Mouse (Mus musculus): ENCODE results near the gene Phf2. TPM values are rescaled to one million over a fixed set of nuclear protein-coding genes. Genes with fewer than 3 reads are reported as not detected.
A peak's percentile ranks its signal among the peaks of the same experiment; 100 is the strongest.

The Phf2 gene
- 11.9 and 14.7 TPM in 2 replicates for polyA plus RNA-seq (2016; fragmentation: Nextera tagmentation; extraction: Ambion mirVana)

GRCm38 (mm10) chr13:48870771-48871731 lies at the start of gene Phf2:
Gene Phf2 (minus strand): TSS chr13:48871119.
- ATAC-seq (ENCODE audit: low FRiP score), result peak; percentile 72
- H3K27me3 ChIP-seq, result no peaks in the 10 kb centered on the region
- H3K27ac ChIP-seq, result peak within 1 kb of the TSS; percentile 85
- under 1% methylated on average over 85 of the region's 117 CpGs for WGBS
- H3K9ac ChIP-seq, result peak within 1 kb of the TSS; percentile 99
- H3K4me1 ChIP-seq, result peaks cover 47% of the 10 kb centered on the region
- H3K4me3 ChIP-seq (replicated peaks), result peak within 1 kb of the TSS; percentile 99
- peaks cover 5% of the 10 kb centered on the region for H3K36me3 ChIP-seq (replicated peaks)
- H3K9me3 ChIP-seq, result no peaks in the 10 kb centered on the region
- H3K4me2 ChIP-seq, result peak within 1 kb of the TSS; percentile 89

- no peak for ATAC-seq (ENCODE audit: low FRiP score)
- Histone ChIP-seq H3K27me3 (no peaks in the 10 kb centered on the region), H3K4me1 (no peaks in the 10 kb centered on the region), H3K9ac (no peak overlapping the region), H3K27ac (no peak overlapping the region), H3K4me3 (replicated peaks) (no peak overlapping the region), H3K9me3 (no peaks in the 10 kb centered on the region), H3K4me2 (no peak overlapping the region), H3K36me3 (replicated peaks) (peaks cover 54% of the 10 kb centered on the region)
- WGBS, result 92% methylated on average over 7 of the region's 7 CpGs
Observed at GRCm38 (mm10) chr13:48919756-48920415, 49.0 kb upstream of the Phf2 start.

- H3K27me3 ChIP-seq, result no peaks in the 10 kb centered on the region
- H3K4me2 ChIP-seq, result no peak overlapping the region
- no peak overlapping the region for H3K27ac ChIP-seq
- 97% methylated on average over 3 of the region's 3 CpGs for WGBS
- H3K4me1 ChIP-seq, result no peaks in the 10 kb centered on the region
- no peak overlapping the region for H3K9ac ChIP-seq
- no peak overlapping the region for H3K4me3 ChIP-seq (replicated peaks)
- no peak for ATAC-seq (ENCODE audit: low FRiP score)
- H3K36me3 ChIP-seq (replicated peaks), result peaks cover 72% of the 10 kb centered on the region
- H3K9me3 ChIP-seq, result no peaks in the 10 kb centered on the region
Observed at GRCm38 (mm10) chr13:48917113-48917599, 46.2 kb upstream of the Phf2 start.

- no peak overlapping the region for H3K4me3 ChIP-seq (replicated peaks)
- no peak overlapping the region for H3K27ac ChIP-seq
- peaks cover 71% of the 10 kb centered on the region for H3K36me3 ChIP-seq (replicated peaks)
- no peaks in the 10 kb centered on the region for H3K4me1 ChIP-seq
- H3K9me3 ChIP-seq, result no peaks in the 10 kb centered on the region
- ATAC-seq (ENCODE audit: low FRiP score), result no peak
- H3K4me2 ChIP-seq, result no peak overlapping the region
- 90% methylated on average over 1 of the region's 1 CpGs for WGBS
- H3K27me3 ChIP-seq, result no peaks in the 10 kb centered on the region
- H3K9ac ChIP-seq, result no peak overlapping the region
Observed at GRCm38 (mm10) chr13:48913680-48914079, 42.8 kb upstream of the Phf2 start.

GRCm38 (mm10) chr13:48913141-48913540 lies 42.2 kb upstream of the Phf2 start:
- H3K4me2 ChIP-seq, result no peak overlapping the region
- no peaks in the 10 kb centered on the region for H3K27me3 ChIP-seq
- no peak overlapping the region for H3K9ac ChIP-seq
- peaks cover 76% of the 10 kb centered on the region for H3K36me3 ChIP-seq (replicated peaks)
- H3K27ac ChIP-seq, result no peak overlapping the region
- no peak for ATAC-seq (ENCODE audit: low FRiP score)
- 91% methylated on average over 3 of the region's 3 CpGs for WGBS
- no peaks in the 10 kb centered on the region for H3K4me1 ChIP-seq
- no peak overlapping the region for H3K4me3 ChIP-seq (replicated peaks)
- no peaks in the 10 kb centered on the region for H3K9me3 ChIP-seq

GRCm38 (mm10) chr13:48911426-48911825 lies 40.5 kb upstream of the Phf2 start:
- WGBS, result 91% methylated on average over 7 of the region's 7 CpGs
- no peak overlapping the region for H3K4me2 ChIP-seq
- no peak overlapping the region for H3K4me3 ChIP-seq (replicated peaks)
- H3K27me3 ChIP-seq, result no peaks in the 10 kb centered on the region
- H3K36me3 ChIP-seq (replicated peaks), result peaks cover 73% of the 10 kb centered on the region
- H3K9me3 ChIP-seq, result no peaks in the 10 kb centered on the region
- ATAC-seq (ENCODE audit: low FRiP score), result no peak
- H3K27ac ChIP-seq, result no peak overlapping the region
- no peaks in the 10 kb centered on the region for H3K4me1 ChIP-seq
- no peak overlapping the region for H3K9ac ChIP-seq

- Histone ChIP-seq H3K36me3 (replicated peaks) (peaks cover 64% of the 10 kb centered on the region), H3K27ac (no peak overlapping the region), H3K9me3 (no peaks in the 10 kb centered on the region), H3K27me3 (no peaks in the 10 kb centered on the region), H3K4me2 (no peak overlapping the region), H3K9ac (no peak overlapping the region), H3K4me3 (replicated peaks) (no peak overlapping the region), H3K4me1 (no peaks in the 10 kb centered on the region)
- WGBS, result 91% methylated on average over 2 of the region's 2 CpGs
- ATAC-seq (ENCODE audit: low FRiP score), result no peak
Observed at GRCm38 (mm10) chr13:48905458-48905857, 34.5 kb upstream of the Phf2 start.

- Histone ChIP-seq H3K4me3 (replicated peaks) (no peak overlapping the region), H3K36me3 (replicated peaks) (peaks cover 57% of the 10 kb centered on the region), H3K9me3 (no peaks in the 10 kb centered on the region), H3K27me3 (no peaks in the 10 kb centered on the region), H3K9ac (no peak overlapping the region), H3K27ac (no peak overlapping the region), H3K4me1 (no peaks in the 10 kb centered on the region), H3K4me2 (no peak overlapping the region)
- 91% methylated on average over 5 of the region's 5 CpGs for WGBS
- ATAC-seq (ENCODE audit: low FRiP score), result no peak
Observed at GRCm38 (mm10) chr13:48895376-48895775, 24.5 kb upstream of the Phf2 start.

GRCm38 (mm10) chr13:48890260-48890960 lies 19.5 kb upstream of the Phf2 start:
- no peaks in the 10 kb centered on the region for H3K27me3 ChIP-seq
- 89% methylated on average over 4 of the region's 4 CpGs for WGBS
- no peak overlapping the region for H3K9ac ChIP-seq
- no peaks in the 10 kb centered on the region for H3K4me1 ChIP-seq
- H3K27ac ChIP-seq, result no peak overlapping the region
- peaks cover 69% of the 10 kb centered on the region for H3K36me3 ChIP-seq (replicated peaks)
- no peak overlapping the region for H3K4me3 ChIP-seq (replicated peaks)
- H3K9me3 ChIP-seq, result no peaks in the 10 kb centered on the region
- no peak overlapping the region for H3K4me2 ChIP-seq
- ATAC-seq (ENCODE audit: low FRiP score), result no peak

- H3K4me3 ChIP-seq (replicated peaks), result peak overlapping the region; percentile 41
- peaks cover 7% of the 10 kb centered on the region for H3K4me1 ChIP-seq
- peak; percentile 100 for ATAC-seq (ENCODE audit: low FRiP score)
- 0% methylated on average over 36 of the region's 36 CpGs for WGBS
- H3K9me3 ChIP-seq, result no peaks in the 10 kb centered on the region
- H3K27me3 ChIP-seq, result no peaks in the 10 kb centered on the region
- peaks cover 32% of the 10 kb centered on the region for H3K36me3 ChIP-seq (replicated peaks)
- peak overlapping the region; percentile 89 for H3K27ac ChIP-seq
- peak overlapping the region; percentile 66 for H3K4me2 ChIP-seq
- peak overlapping the region; percentile 75 for H3K9ac ChIP-seq
Observed at GRCm38 (mm10) chr13:48878534-48878933, 7.6 kb upstream of the Phf2 start.

- Histone ChIP-seq H3K9ac (peak overlapping the region; percentile 75), H3K4me3 (replicated peaks) (peak overlapping the region; percentile 41), H3K27ac (no peak overlapping the region), H3K4me1 (peaks cover 7% of the 10 kb centered on the region), H3K4me2 (peak overlapping the region; percentile 66), H3K27me3 (no peaks in the 10 kb centered on the region), H3K36me3 (replicated peaks) (peaks cover 27% of the 10 kb centered on the region), H3K9me3 (no peaks in the 10 kb centered on the region)
- ATAC-seq (ENCODE audit: low FRiP score), result no peak
Observed at GRCm38 (mm10) chr13:48877805-48878204, 6.9 kb upstream of the Phf2 start.

GRCm38 (mm10) chr13:48872726-48873125 lies 1.8 kb upstream of the Phf2 start:
- Histone ChIP-seq H3K4me2 (no peak overlapping the region), H3K9me3 (no peaks in the 10 kb centered on the region), H3K4me1 (peaks cover 33% of the 10 kb centered on the region), H3K27me3 (no peaks in the 10 kb centered on the region), H3K27ac (no peak overlapping the region), H3K9ac (no peak overlapping the region), H3K36me3 (replicated peaks) (peaks cover 10% of the 10 kb centered on the region), H3K4me3 (replicated peaks) (no peak overlapping the region)
- 92% methylated on average over 5 of the region's 5 CpGs for WGBS
- no peak for ATAC-seq (ENCODE audit: low FRiP score)

Measured in forebrain, embryonic 12.5 days (tissue).